ENCODE assay signal across 10 mouse cellular contexts in the genomic region with DNA sequence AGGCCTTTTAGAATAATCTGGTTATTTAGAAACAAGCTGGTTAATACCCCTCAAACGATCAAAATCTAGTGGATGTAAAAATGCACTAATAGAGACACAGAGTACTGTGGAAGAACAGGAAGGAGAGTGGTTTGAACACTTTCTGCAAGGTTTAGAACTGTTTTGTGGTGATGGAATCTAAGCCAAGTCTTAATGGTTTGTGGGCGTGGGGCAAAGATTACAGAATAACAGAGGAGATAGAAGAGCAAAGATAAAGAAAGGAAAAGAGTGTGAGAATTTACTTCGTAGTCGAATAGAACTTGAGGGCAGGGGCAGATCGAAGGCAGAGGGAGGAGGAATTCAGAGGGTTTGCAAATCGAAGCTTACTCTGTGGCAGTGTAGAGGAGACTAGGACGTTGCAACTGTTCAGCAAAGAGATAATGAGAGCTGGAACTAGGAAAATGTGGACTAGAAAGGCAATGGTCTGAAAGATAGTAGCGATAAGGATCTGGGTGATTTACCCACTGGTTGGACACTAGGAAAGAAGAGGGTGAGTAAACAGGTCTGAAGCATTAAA. TPM values are rescaled to one million over a fixed set of nuclear protein-coding genes. Genes with fewer than 3 reads are reported as not detected.
DNase-seq lines count a peak whose midpoint lies in the region; ATAC-seq and TF ChIP-seq lines count a peak whose summit lies in the region.
"Had no signal": no experiment of that assay in that cellular context is flagged by ENCODE, and none has a peak within 500 bp of the region (broad histone marks: within the 10 kb centered on the region; RNA-seq: fewer than 3 reads in every experiment).

No protein-coding gene starts in this region.

- H3K4me2 ChIP-seq in CH12.LX (ENCODE audit: insufficient read depth, low read depth, poor library complexity, severe bottlenecking): peak overlapping the region; percentile 99
- peak overlapping the region; percentile 48; the same call in 1 of the 2 replicates for H3K4me2 ChIP-seq in kidney, embryonic 14.5 days (replicated peaks; ENCODE audit: low read depth, low read length)
- peak overlapping the region; percentile 75 for H3K4me2 ChIP-seq in liver, postnatal 0 days (ENCODE audit: low read depth, low read length)

- H3K4me3 ChIP-seq in kidney, adult 2 months (ENCODE audit: insufficient read depth, low read depth, low read length): no peak overlapping the region
- H3K4me3 ChIP-seq in CH12.LX (replicated peaks in 1 of 3; ENCODE audit: low read depth in 2 of 3, low read length in 2 of 3, poor library complexity in 1 of 3): peak overlapping the region in 1 of 3 experiments; percentile 96
- H3K4me3 ChIP-seq in kidney, embryonic 14.5 days (ENCODE audit: low read length): no peak overlapping the region
- peak overlapping the region; percentile 86; the same call in 1 of the 2 replicates for H3K4me3 ChIP-seq in liver, postnatal 0 days (ENCODE audit: low read depth, low read length)
- H3K4me3 ChIP-seq: forebrain, embryonic 13.5 days had no signal

- peak; percentile 48 for DNase-seq in kidney, adult 2 months
- DNase-seq in kidney, postnatal 4 days: no peak
- DNase-seq in CH12.LX (ENCODE audit: extremely low read depth): no peak
- DNase-seq in liver, postnatal 0 days: no peak
- no peak for DNase-seq in cerebellum, postnatal 25 days
- no peak for DNase-seq in cerebellum, adult 8-10 months

- H3K9me3 ChIP-seq in CH12.LX (replicated peaks; ENCODE audit: low read length): no peaks in the 10 kb centered on the region
- no peaks in the 10 kb centered on the region for H3K9me3 ChIP-seq in kidney, embryonic 14.5 days (ENCODE audit: control insufficient read depth, low read length)
- no peaks in the 10 kb centered on the region for H3K9me3 ChIP-seq in liver, postnatal 0 days (ENCODE audit: low read length)
- H3K9me3 ChIP-seq: forebrain, embryonic 13.5 days; hindbrain, embryonic 12.5 days; limb, embryonic 10.5 days had no signal

- in situ Hi-C loops in CH12.LX (cut with MboI; ENCODE audit: low pct_ligation_motif_present, low pct_unique_long_range_greater_than_20kb, low sequenced_read_pairs): no loop called here

- peak overlapping the region; percentile 95 for H3K27ac ChIP-seq in kidney, adult 2 months (ENCODE audit: insufficient read depth, low read depth, low read length)
- no peak overlapping the region for H3K27ac ChIP-seq in CH12.LX (ENCODE audit: insufficient read depth, low read depth)
- H3K27ac ChIP-seq in kidney, embryonic 14.5 days (ENCODE audit: low read depth, low read length): no peak overlapping the region
- peak overlapping the region; percentile 56 for H3K27ac ChIP-seq in liver, postnatal 0 days (ENCODE audit: low read depth)
- H3K27ac ChIP-seq: forebrain, embryonic 13.5 days; hindbrain, embryonic 12.5 days; limb, embryonic 10.5 days had no signal

- TF ChIP-seq RAD21 in CH12.LX (IDR thresholded peaks at IDR 0.05; ENCODE audit: low read depth, low read length): no peak

- dilution Hi-C loops in CH12.LX (cut with MboI; ENCODE audit: extremely low pct_ligation_motif_present, extremely low pct_unique_long_range_greater_than_20kb, low sequenced_read_pairs): no loop called here

- 40% methylated on average over 8 of the region's 8 CpGs for WGBS in kidney, adult 2 months
- 73% methylated on average over 8 of the region's 8 CpGs for WGBS in kidney, embryonic 14.5 days
- 25% methylated on average over 8 of the region's 8 CpGs for WGBS in liver, postnatal 0 days (ENCODE audit: insufficient replicate concordance)

- no peaks in the 10 kb centered on the region for H3K27me3 ChIP-seq in kidney, adult 2 months (replicated peaks; ENCODE audit: control insufficient read depth, insufficient read depth, low read length)
- H3K27me3 ChIP-seq in CH12.LX (replicated peaks): no peaks in the 10 kb centered on the region
- no peaks in the 10 kb centered on the region for H3K27me3 ChIP-seq in kidney, embryonic 14.5 days (ENCODE audit: control insufficient read depth, insufficient read depth, low read length)
- no peaks in the 10 kb centered on the region for H3K27me3 ChIP-seq in liver, postnatal 0 days (ENCODE audit: insufficient read depth, low read length)
- H3K27me3 ChIP-seq: forebrain, embryonic 13.5 days; hindbrain, embryonic 12.5 days had no signal

- ATAC-seq in kidney, embryonic 14.5 days (ENCODE audit: low FRiP score, low TSS enrichment): no peak
- no peak for ATAC-seq in liver, postnatal 0 days
- ATAC-seq: forebrain, embryonic 13.5 days had no signal

- peaks cover 10% of the 10 kb centered on the region; the same call in 1 of the 2 replicates for H3K79me2 ChIP-seq in CH12.LX (replicated peaks; ENCODE audit: control insufficient read depth, extremely low read depth, insufficient read depth, poor library complexity, severe bottlenecking)

- peaks cover 12% of the 10 kb centered on the region; the same call in 1 of the 2 replicates for H3K4me1 ChIP-seq in kidney, adult 2 months (ENCODE audit: control insufficient read depth, insufficient read depth, low read length)
- H3K4me1 ChIP-seq in CH12.LX (ENCODE audit: control insufficient read depth in 1 of 2, insufficient read depth in 2 of 2): peaks cover 0 to 31% of the 10 kb centered on the region in 2 experiments; a peak in 2 of 4 replicates
- peaks cover 9% of the 10 kb centered on the region; the same call in 1 of the 2 replicates for H3K4me1 ChIP-seq in kidney, embryonic 14.5 days (ENCODE audit: control insufficient read depth, insufficient read depth, low read length)
- peaks cover 29% of the 10 kb centered on the region for H3K4me1 ChIP-seq in liver, postnatal 0 days (ENCODE audit: insufficient read depth)

- TF ChIP-seq POLR2A in kidney, adult 2 months (IDR thresholded peaks at IDR 0.05; ENCODE audit: low read depth, low read length): no peak
- TF ChIP-seq POLR2A in CH12.LX (IDR thresholded peaks at IDR 0.05; ENCODE audit: low read depth, low read length): no peak

- no peak for TF ChIP-seq CTCF in kidney, adult 2 months (conservative IDR thresholded peaks at IDR 0.05; ENCODE audit: insufficient read depth, insufficient read length, low read depth, low read length)
- TF ChIP-seq CTCF in CH12.LX (conservative IDR thresholded peaks at IDR 0.05 in 1 of 2, IDR thresholded peaks at IDR 0.05 in 1 of 2; ENCODE audit: low read depth in 2 of 2, low read length in 2 of 2): no peak
- no peak for TF ChIP-seq CTCF in liver, postnatal 0 days (IDR thresholded peaks at IDR 0.05; ENCODE audit: low read depth)

- peak overlapping the region; percentile 68 for H3K9ac ChIP-seq in CH12.LX (ENCODE audit: insufficient read depth, low read depth)
- H3K9ac ChIP-seq in kidney, embryonic 14.5 days (ENCODE audit: low read depth, low read length): no peak overlapping the region
- peak overlapping the region; percentile 90; the same call in 1 of the 2 replicates for H3K9ac ChIP-seq in liver, postnatal 0 days (replicated peaks)
- H3K9ac ChIP-seq: forebrain, embryonic 13.5 days; hindbrain, embryonic 12.5 days had no signal

- TF ChIP-seq EP300 in CH12.LX (IDR thresholded peaks at IDR 0.05; ENCODE audit: low read length): no peak
- TF ChIP-seq EP300 in liver, postnatal 0 days (IDR thresholded peaks at IDR 0.05; ENCODE audit: low read depth): no peak

- no peaks in the 10 kb centered on the region for H3K36me3 ChIP-seq in kidney, adult 2 months (ENCODE audit: control insufficient read depth, insufficient read depth, low read length)
- H3K36me3 ChIP-seq in CH12.LX (replicated peaks in 1 of 2; ENCODE audit: control insufficient read depth in 1 of 2, insufficient read depth in 1 of 2, low read length in 1 of 2): no peaks in the 10 kb centered on the region
- H3K36me3 ChIP-seq in kidney, embryonic 14.5 days (ENCODE audit: control insufficient read depth, insufficient read depth, low read length): no peaks in the 10 kb centered on the region
- no peaks in the 10 kb centered on the region for H3K36me3 ChIP-seq in liver, postnatal 0 days (replicated peaks; ENCODE audit: insufficient read depth, low read length)
- H3K36me3 ChIP-seq: hindbrain, embryonic 12.5 days; limb, embryonic 10.5 days had no signal

TF ChIP-seq in CH12.LX, 34 proteins besides CTCF, POLR2A, EP300 and RAD21:
- no peak for TF ChIP-seq USF2 (conservative IDR thresholded peaks at IDR 0.05; ENCODE audit: low read depth, low read length)
- TF ChIP-seq KAT2A (IDR thresholded peaks at IDR 0.05; ENCODE audit: insufficient replicate concordance, low read length): no peak
- TF ChIP-seq CHD1 (IDR thresholded peaks at IDR 0.05; ENCODE audit: low read depth, low read length): no peak
- TF ChIP-seq ELF1 (IDR thresholded peaks at IDR 0.05; ENCODE audit: low read depth, low read length): no peak
- no peak for TF ChIP-seq E2F4 (IDR thresholded peaks at IDR 0.05; ENCODE audit: insufficient replicate concordance, low read depth, low read length)
- no peak for TF ChIP-seq ZNF384 (IDR thresholded peaks at IDR 0.05; ENCODE audit: low read depth, low read length)
- TF ChIP-seq BHLHE40 (IDR thresholded peaks at IDR 0.05; ENCODE audit: low read depth, low read length): no peak
- no peak for TF ChIP-seq POLR2AphosphoS2 (IDR thresholded peaks at IDR 0.05; ENCODE audit: low read depth, low read length)
- no peak for TF ChIP-seq ZMIZ1 (IDR thresholded peaks at IDR 0.05; ENCODE audit: low read depth, low read length)

RNA-seq across cellular contexts. Expression of a gene that starts 1.7 kb away (rescaled TPM):
- polyA plus RNA-seq in kidney, adult 2 months (2012; rRNA removed): 9.0 and 9.5 TPM in 2 replicates
- 9.8 and 11.5 TPM in 2 replicates for total RNA-seq in CH12.LX (2012; rRNA removed)
- 15.8 and 17.6 TPM in 2 replicates for total RNA-seq in CH12.LX (2014; rRNA removed)
- polyA plus RNA-seq in CH12.LX (2012; ENCODE audit: insufficient read length, low read depth): 9.8 and 10.6 TPM in 2 replicates
- 9.1 and 21.7 TPM in 2 replicates for polyA plus RNA-seq in kidney, embryonic 14.5 days (2014; fragmentation: Nextera tagmentation; extraction: Ambion mirVana)
- 3.7 and 5.2 TPM in 2 replicates for polyA plus RNA-seq in liver, postnatal 0 days (2015; fragmentation: Nextera tagmentation; extraction: Ambion mirVana)

Comparison
In these comparisons a context has a peak if more than half of its experiments do, and no peak if none do; other contexts are left out.
1. H3K27ac ChIP-seq: peak in kidney, adult 2 months (single experiment) and liver, postnatal 0 days (single experiment); none in CH12.LX (single experiment) and kidney, embryonic 14.5 days (single experiment).
2. H3K4me2 ChIP-seq: peak in every context shown above with its lines; median percentile 99 in CH12.LX; 75 in liver, postnatal 0 days; 48 in kidney, embryonic 14.5 days.